ENCODE assay signal across 16 mouse cellular contexts in the genomic region with DNA sequence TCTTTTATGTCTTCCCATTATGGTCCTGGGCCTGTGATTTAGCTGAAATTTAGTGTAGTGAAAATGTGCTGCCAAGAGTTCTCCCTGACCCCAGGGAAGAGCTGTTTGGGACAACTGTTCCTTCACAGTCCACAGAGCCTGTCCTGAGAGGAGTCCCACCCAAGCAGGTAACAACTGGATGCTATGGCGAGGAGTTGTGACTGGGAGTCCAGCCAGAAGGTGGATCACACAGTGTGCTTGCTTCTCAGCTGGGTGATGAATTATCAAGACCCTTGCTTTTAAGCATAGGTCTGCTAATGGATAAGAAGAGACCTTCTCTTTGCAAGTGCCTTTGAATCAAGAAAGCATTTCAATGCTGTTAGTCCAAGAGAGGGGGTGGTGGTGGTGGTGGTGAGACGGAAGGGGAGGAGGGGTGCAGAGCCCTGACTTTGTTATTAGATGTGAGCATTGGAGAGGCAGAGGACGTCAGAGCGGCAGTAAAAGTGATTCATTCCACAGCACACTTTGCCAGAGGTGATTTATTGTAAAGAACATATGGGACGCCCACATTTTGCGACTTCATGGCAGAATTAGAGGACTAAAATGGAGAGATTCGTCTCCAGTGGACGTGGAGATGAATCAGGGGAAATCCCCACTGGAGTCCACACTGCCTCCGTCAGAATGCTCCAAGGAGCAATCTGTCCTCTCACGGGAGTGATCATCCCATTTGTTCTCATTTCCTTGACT.
DNase-seq lines count a peak whose midpoint lies in the region; ATAC-seq and TF ChIP-seq lines count a peak whose summit lies in the region.
"Had no signal": no experiment of that assay in that cellular context is flagged by ENCODE, and none has a peak within 500 bp of the region (broad histone marks: within the 10 kb centered on the region; RNA-seq: fewer than 3 reads in every experiment).

No protein-coding gene starts in this region.

- no peaks in the 10 kb centered on the region for H3K27me3 ChIP-seq in limb, embryonic 10.5 days (ENCODE audit: low read depth, poor library complexity, severe bottlenecking)
- H3K27me3 ChIP-seq in forebrain, postnatal 0 days (ENCODE audit: insufficient read depth, low read length), result no peaks in the 10 kb centered on the region
- H3K27me3 ChIP-seq: liver, embryonic 13.5 days had no signal

- intact Hi-C loops in left cerebral cortex, postnatal 10 days (cut with DNase I), result no loop called here

- H3K4me2 ChIP-seq in forebrain, postnatal 0 days (ENCODE audit: low read depth), result no peak overlapping the region
- H3K4me2 ChIP-seq: liver, embryonic 13.5 days; midbrain, embryonic 11.5 days had no signal

- no peak overlapping the region for H3K4me3 ChIP-seq in limb, embryonic 10.5 days
- H3K4me3 ChIP-seq in forebrain, postnatal 0 days (ENCODE audit: low read depth, low read length), result no peak overlapping the region
- H3K4me3 ChIP-seq: heart, embryonic 10.5 days; liver, embryonic 13.5 days had no signal

- H3K9ac ChIP-seq in forebrain, postnatal 0 days, result no peak overlapping the region
- H3K9ac ChIP-seq: liver, embryonic 13.5 days had no signal

- H3K9me3 ChIP-seq in limb, embryonic 10.5 days (replicated peaks), result no peaks in the 10 kb centered on the region
- H3K9me3 ChIP-seq in forebrain, postnatal 0 days (ENCODE audit: low read length), result no peaks in the 10 kb centered on the region
- H3K9me3 ChIP-seq: heart, embryonic 10.5 days; liver, embryonic 13.5 days had no signal

- peaks cover 36% of the 10 kb centered on the region for H3K4me1 ChIP-seq in limb, embryonic 10.5 days
- no peaks in the 10 kb centered on the region for H3K4me1 ChIP-seq in forebrain, postnatal 0 days (ENCODE audit: insufficient read depth)
- H3K4me1 ChIP-seq: liver, embryonic 13.5 days had no signal

- peak; percentile 20 to 73 for DNase-seq in frontal cortex, adult 2 months (ENCODE audit: extremely low spot score in 1 of 2, low spot score in 1 of 2)
- DNase-seq in frontal cortex, postnatal 10 days (ENCODE audit: low spot score in 2 of 2), result no peak
- peak; percentile 25 for DNase-seq in left cerebral cortex, adult 11 months (ENCODE audit: low spot score)
- no peak for DNase-seq in left cerebral cortex, postnatal 10 days (ENCODE audit: extremely low spot score in 1 of 2, low spot score in 2 of 2)
- no peak for DNase-seq in limb, embryonic 10.5 days (ENCODE audit: low spot score)
- peak; percentile 29 to 44 for DNase-seq in right cerebral cortex, postnatal 36 days (ENCODE audit: low spot score in 2 of 2)
- no peak for DNase-seq in forebrain, postnatal 0 days
- DNase-seq in lung, adult 18-20 months, result no peak
- DNase-seq: adrenal gland, adult 2 months; cerebellum, adult 8-10 months; heart, postnatal 4 days; liver, embryonic 13.5 days; lung, postnatal 10 days had no signal

- 27% methylated on average over 10 of the region's 10 CpGs for WGBS in limb, embryonic 10.5 days
- 80% methylated on average over 10 of the region's 10 CpGs for WGBS in forebrain, postnatal 0 days

- no peaks in the 10 kb centered on the region for H3K36me3 ChIP-seq in limb, embryonic 10.5 days
- no peaks in the 10 kb centered on the region for H3K36me3 ChIP-seq in forebrain, postnatal 0 days (ENCODE audit: insufficient read depth)
- H3K36me3 ChIP-seq: heart, embryonic 10.5 days; liver, embryonic 13.5 days had no signal

- TF ChIP-seq CTCF in forebrain, postnatal 0 days (IDR thresholded peaks at IDR 0.05; ENCODE audit: low read depth), result no peak

- ATAC-seq in forebrain, postnatal 0 days, result no peak

- 0 out of 2 replicates have a peak overlapping the region, but pooled peaks have one; percentile 14 for H3K27ac ChIP-seq in limb, embryonic 10.5 days
- H3K27ac ChIP-seq in forebrain, postnatal 0 days (ENCODE audit: low read depth, low read length), result no peak overlapping the region
- H3K27ac ChIP-seq: heart, embryonic 10.5 days; liver, embryonic 13.5 days; stomach, postnatal 0 days had no signal

Comparison
In these comparisons a context has a peak if more than half of its experiments do, and no peak if none do; other contexts are left out.
1. DNase-seq: peak in frontal cortex, adult 2 months (2 of 2), left cerebral cortex, adult 11 months (single experiment) and right cerebral cortex, postnatal 36 days (2 of 2); none in frontal cortex, postnatal 10 days (0 of 2), left cerebral cortex, postnatal 10 days (0 of 2), limb, embryonic 10.5 days (single experiment), forebrain, postnatal 0 days (single experiment) and lung, adult 18-20 months (0 of 2).